Mouse (Mus musculus): Measurements from ENCODE around the gene Gm10718. TPM values are rescaled to one million over a fixed set of nuclear protein-coding genes. Genes with fewer than 3 reads are reported as not detected.
"Not testable (repeated sequence)": the region's sequence is repeated elsewhere in the genome, so short reads cannot be mapped to it uniquely, and the experiment has no call there.

Gene Gm10718
- polyA plus RNA-seq, 1 experiment = 0.26 TPM

GRCm38 (mm10) chr9:3029276-3030000 lies 6.1 kb downstream of the Gm10718 start:
- 65% methylated on average over 13 of the region's 16 CpGs for WGBS
- H3K27ac ChIP-seq (ENCODE audit: insufficient read depth, low read length); H3K4me1 ChIP-seq (ENCODE audit: control insufficient read depth, insufficient read depth, low read length); H3K4me3 ChIP-seq (replicated peaks; ENCODE audit: insufficient read depth, low read depth, low read length); H3K27me3 ChIP-seq (ENCODE audit: control insufficient read depth, insufficient read depth, low read length): not testable (repeated sequence)
- DNase-seq = peak; percentile 25 to 29

GRCm38 (mm10) chr9:3030677-3031318 lies 7.5 kb downstream of the Gm10718 start:
- WGBS = 62% methylated on average over 2 of the region's 10 CpGs
- H3K27me3 ChIP-seq (ENCODE audit: control insufficient read depth, insufficient read depth, low read length); H3K4me3 ChIP-seq (replicated peaks; ENCODE audit: insufficient read depth, low read depth, low read length); DNase-seq; H3K27ac ChIP-seq (ENCODE audit: insufficient read depth, low read length); H3K4me1 ChIP-seq (ENCODE audit: control insufficient read depth, insufficient read depth, low read length): not testable (repeated sequence)

- H3K4me1 ChIP-seq (ENCODE audit: control insufficient read depth, insufficient read depth, low read length); H3K4me3 ChIP-seq (replicated peaks; ENCODE audit: insufficient read depth, low read depth, low read length); DNase-seq; H3K27ac ChIP-seq (ENCODE audit: insufficient read depth, low read length); H3K27me3 ChIP-seq (ENCODE audit: control insufficient read depth, insufficient read depth, low read length): not testable (repeated sequence)
- whole genome bisulfite sequencing = 62% methylated on average over 1 of the region's 8 CpGs
Observed at GRCm38 (mm10) chr9:3034299-3034698, 11.0 kb downstream of the Gm10718 start, which contains the start of gene Gm17535. TSS of gene Gm17535 (plus strand) at chr9:3034599.

GRCm38 (mm10) chr9:3036577-3036976 lies 13.2 kb downstream of the Gm10718 start, which contains the start of gene Gm10715:
TSS of gene Gm10715 (plus strand) at chr9:3036877.
- not testable (repeated sequence) for DNase-seq; H3K4me3 ChIP-seq (replicated peaks; ENCODE audit: insufficient read depth, low read depth, low read length); H3K27me3 ChIP-seq (ENCODE audit: control insufficient read depth, insufficient read depth, low read length); H3K27ac ChIP-seq (ENCODE audit: insufficient read depth, low read length); H3K4me1 ChIP-seq (ENCODE audit: control insufficient read depth, insufficient read depth, low read length)
- 80% methylated on average over 8 of the region's 8 CpGs for WGBS

- DNase-seq; H3K4me3 ChIP-seq (replicated peaks; ENCODE audit: insufficient read depth, low read depth, low read length); H3K27me3 ChIP-seq (ENCODE audit: control insufficient read depth, insufficient read depth, low read length); H3K27ac ChIP-seq (ENCODE audit: insufficient read depth, low read length); H3K4me1 ChIP-seq (ENCODE audit: control insufficient read depth, insufficient read depth, low read length): not testable (repeated sequence)
- WGBS = 62% methylated on average over 4 of the region's 4 CpGs
Observed at GRCm38 (mm10) chr9:3038161-3038560, 14.8 kb downstream of the Gm10718 start.

Other genes with a start within 250 kb of the Gm10718 start
- not detected in 2 replicates for gene Gm10722, start 22.6 kb upstream of the Gm10718 start, polyA plus RNA-seq (2012; rRNA removed)
- not detected in 2 replicates for gene Gm11168, start 20.2 kb upstream of the Gm10718 start, polyA plus RNA-seq (2012; rRNA removed)
- not detected in 2 replicates for gene Gm10721, start 10.4 kb upstream of the Gm10718 start, polyA plus RNA-seq (2012; rRNA removed)
- not detected in 2 replicates for gene Gm10720, start 7.9 kb upstream of the Gm10718 start, polyA plus RNA-seq (2012; rRNA removed)
- 0.47 TPM in 1 of 2 replicates, not detected in the other for gene Gm10719, start 6.1 kb upstream of the Gm10718 start, polyA plus RNA-seq (2012; rRNA removed)
- gene Gm10717, start 1.9 kb downstream of the Gm10718 start, polyA plus RNA-seq (2012; rRNA removed) = not detected in 2 replicates
- gene Gm17535, start 11.1 kb downstream of the Gm10718 start, polyA plus RNA-seq (2012; rRNA removed) = not detected in 2 replicates
- gene Gm10715, start 13.3 kb downstream of the Gm10718 start, polyA plus RNA-seq (2012; rRNA removed) = not detected in 2 replicates